Mouse (Mus musculus) lung, adult 2 months (tissue): ENCODE results near the gene Csnk1d.

Experiments used
- CTCF ChIP-seq: fragments of 200-500 bp; IDR thresholded peaks from 2 replicates; pipeline ENCODE4 v1.5.1; 2011; ENCODE audit warnings: mild to moderate bottlenecking, low read length, control low read depth; ENCODE audit not compliant: insufficient read depth
- POLR2A ChIP-seq: fragments of 200-500 bp; IDR thresholded peaks from 2 replicates; pipeline ENCODE4 v1.6.1; 2011; ENCODE audit warnings: low read depth, mild to moderate bottlenecking, control low read depth, low read length, borderline replicate concordance; ENCODE audit errors: extremely low read depth

- no peak for TF ChIP-seq CTCF
- TF ChIP-seq POLR2A: no peak
Observed at GRCm38 (mm10) chr11:121006184-121006583, 15.1 kb upstream of the Csnk1d start.
